In genomic region chr7:46793871-46794270, GRCm38 (mm10) we compare ENCODE assay signal across 28 mouse cellular contexts. TPM values are rescaled to one million over a fixed set of nuclear protein-coding genes. Genes with fewer than 3 reads are reported as not detected.
A peak's percentile ranks its signal among the peaks of the same experiment; 100 is the strongest.
DNase-seq lines count a peak whose midpoint lies in the region; ATAC-seq and TF ChIP-seq lines count a peak whose summit lies in the region.
"Had no signal": no experiment of that assay in that cellular context is flagged by ENCODE, and none has a peak within 500 bp of the region (broad histone marks: within the 10 kb centered on the region; RNA-seq: fewer than 3 reads in every experiment).

No protein-coding gene starts in this region.

- 39% methylated on average over 4 of the region's 4 CpGs for WGBS in kidney, adult 2 months

- peaks cover 6% of the 10 kb centered on the region; the same call in 1 of the 2 replicates for H3K4me1 ChIP-seq in kidney, adult 2 months (ENCODE audit: control insufficient read depth, insufficient read depth, low read length)
- peaks cover 2% of the 10 kb centered on the region; the same call in 1 of the 2 replicates for H3K4me1 ChIP-seq in testis, adult 2 months (ENCODE audit: control insufficient read depth, insufficient read depth, low read length)

- no peak for TF ChIP-seq CTCF in kidney, adult 2 months (conservative IDR thresholded peaks at IDR 0.05; ENCODE audit: insufficient read depth, insufficient read length, low read depth, low read length)
- no peak for TF ChIP-seq CTCF in testis, adult 2 months (IDR thresholded peaks at IDR 0.05; ENCODE audit: control insufficient read depth, insufficient read depth, insufficient replicate concordance, low read depth, low read length)

- H3K27ac ChIP-seq in kidney, adult 2 months (ENCODE audit: insufficient read depth, low read depth, low read length): 0 out of 2 replicates have a peak overlapping the region, but pooled peaks have one; percentile 27
- no peak overlapping the region for H3K27ac ChIP-seq in testis, adult 2 months (ENCODE audit: control insufficient read depth, insufficient read depth, low read depth, low read length)
- H3K27ac ChIP-seq: forebrain, embryonic 13.5 days; hindbrain, embryonic 14.5 days; limb, embryonic 13.5 days had no signal

- DNase-seq in kidney, adult 2 months: peak; percentile 77
- DNase-seq in kidney, postnatal 4 days: no peak
- no peak for DNase-seq in testis, postnatal 10 days (ENCODE audit: low spot score)
- peak; percentile 13 to 56 for DNase-seq in kidney, postnatal 25 days
- DNase-seq in yolk sac, embryonic 10.5 days (ENCODE audit: low spot score): peak; percentile 58
- DNase-seq in right cerebral cortex, adult 18-20 months: no peak
- DNase-seq: adrenal gland, postnatal 14 days; cerebellum, adult 9-11 months; heart, postnatal 10 days; layer of hippocampus, postnatal 36 days; lung, embryonic 14.5 days; lung, postnatal 36 days; thymus, adult 2 months had no signal

- no peak for TF ChIP-seq POLR2A in kidney, adult 2 months (IDR thresholded peaks at IDR 0.05; ENCODE audit: low read depth, low read length)
- TF ChIP-seq POLR2A in testis, adult 2 months (IDR thresholded peaks at IDR 0.05; ENCODE audit: control insufficient read depth, low read depth, low read length): no peak

- H3K27me3 ChIP-seq in kidney, adult 2 months (replicated peaks; ENCODE audit: control insufficient read depth, insufficient read depth, low read length): no peaks in the 10 kb centered on the region
- H3K27me3 ChIP-seq in testis, adult 2 months (ENCODE audit: control insufficient read depth, insufficient read depth, low read length): no peaks in the 10 kb centered on the region
- H3K27me3 ChIP-seq: CH12.LX; forebrain, embryonic 13.5 days; limb, embryonic 13.5 days had no signal

- ATAC-seq in granulocyte monocyte progenitor cell, adult 5-6 weeks (replicated peaks; ENCODE audit: poor library complexity, severe bottlenecking): no peak
- ATAC-seq: forebrain, embryonic 13.5 days had no signal

- peaks cover 3% of the 10 kb centered on the region; the same call in 1 of the 2 replicates for H3K36me3 ChIP-seq in kidney, adult 2 months (ENCODE audit: control insufficient read depth, insufficient read depth, low read length)
- no peaks in the 10 kb centered on the region for H3K36me3 ChIP-seq in testis, adult 2 months (ENCODE audit: control insufficient read depth, insufficient read depth, low read length)

- peak overlapping the region; percentile 6; the same call in 1 of the 2 replicates for H3K4me3 ChIP-seq in kidney, adult 2 months (ENCODE audit: insufficient read depth, low read depth, low read length)
- H3K4me3 ChIP-seq in testis, adult 2 months (ENCODE audit: control insufficient read depth, low read depth, low read length): peak overlapping the region; percentile 33; the same call in 1 of the 2 replicates

RNA-seq across cellular contexts. Expression of gene Hps5, which starts 2.0 kb away (rescaled TPM):
- polyA plus RNA-seq in kidney, adult 2 months (2012; rRNA removed): 31.0 and 41.7 TPM in 2 replicates
- 13.1 and 16.5 TPM in 2 replicates for polyA plus RNA-seq in testis, adult 2 months (2012; rRNA removed)
- total RNA-seq in granulocyte monocyte progenitor cell, adult 5-6 weeks (2014; fragmentation: Nextera tagmentation): 17.0 and 32.8 TPM in 2 replicates
- total RNA-seq in granulocyte monocyte progenitor cell, adult 5-6 weeks (2017): 19.1 and 27.6 TPM in 2 replicates

RNA-seq across cellular contexts. Expression of gene Gtf2h1, which starts 2.0 kb away (rescaled TPM):
- polyA plus RNA-seq in kidney, adult 2 months (2012; rRNA removed): 9.8 and 11.6 TPM in 2 replicates
- polyA plus RNA-seq in testis, adult 2 months (2012; rRNA removed): 32.3 and 32.7 TPM in 2 replicates
- 30.3 and 46.6 TPM in 2 replicates for total RNA-seq in granulocyte monocyte progenitor cell, adult 5-6 weeks (2014; fragmentation: Nextera tagmentation)
- 67.0 and 83.9 TPM in 2 replicates for total RNA-seq in granulocyte monocyte progenitor cell, adult 5-6 weeks (2017)

RNA-seq across cellular contexts. Expression of gene Saa2, which starts 42.3 kb away (rescaled TPM):
- polyA plus RNA-seq in kidney, adult 2 months (2012; rRNA removed): not detected in 2 replicates
- polyA plus RNA-seq in testis, adult 2 months (2012; rRNA removed): not detected in 2 replicates
- not detected in 2 replicates for total RNA-seq in granulocyte monocyte progenitor cell, adult 5-6 weeks (2014; fragmentation: Nextera tagmentation)
- not detected in 2 replicates for total RNA-seq in granulocyte monocyte progenitor cell, adult 5-6 weeks (2017)
- total RNA-seq: CH12.LX; gastrocnemius, postnatal 4 days; heart, postnatal 10 days; layer of hippocampus, postnatal 36 days; left cerebral cortex, postnatal 14 days; megakaryocyte-erythroid progenitor cell, adult 5-6 weeks; MEL; midbrain, postnatal 0 days had no signal
- polyA plus RNA-seq: brain, embryonic 14.5 days; cortical plate, adult 2 months; forebrain, embryonic 13.5 days; hindbrain, embryonic 14.5 days; lung, embryonic 14.5 days; midbrain, postnatal 0 days; spleen, adult 2 months; stomach, embryonic 14.5 days had no signal

RNA-seq across cellular contexts. Expression of gene Ldha, which starts 47.4 kb away (rescaled TPM):
- polyA plus RNA-seq in kidney, adult 2 months (2012; rRNA removed): 665 and 667 TPM in 2 replicates
- polyA plus RNA-seq in testis, adult 2 months (2012; rRNA removed): 979 and 1,018 TPM in 2 replicates
- 641 and 708 TPM in 2 replicates for total RNA-seq in granulocyte monocyte progenitor cell, adult 5-6 weeks (2014; fragmentation: Nextera tagmentation)
- 507 and 538 TPM in 2 replicates for total RNA-seq in granulocyte monocyte progenitor cell, adult 5-6 weeks (2017)

RNA-seq across cellular contexts. Expression of gene Saa1, which starts 51.1 kb away (rescaled TPM):
- polyA plus RNA-seq in kidney, adult 2 months (2012; rRNA removed): not detected in 2 replicates
- 1.2 and 1.8 TPM in 2 replicates for polyA plus RNA-seq in testis, adult 2 months (2012; rRNA removed)
- not detected in 2 replicates for total RNA-seq in granulocyte monocyte progenitor cell, adult 5-6 weeks (2014; fragmentation: Nextera tagmentation)
- not detected in 2 replicates for total RNA-seq in granulocyte monocyte progenitor cell, adult 5-6 weeks (2017)
- total RNA-seq: CH12.LX; gastrocnemius, postnatal 4 days; heart, postnatal 10 days; layer of hippocampus, postnatal 36 days; left cerebral cortex, postnatal 14 days; megakaryocyte-erythroid progenitor cell, adult 5-6 weeks; MEL; midbrain, postnatal 0 days had no signal
- polyA plus RNA-seq: cortical plate, adult 2 months; forebrain, embryonic 13.5 days; hindbrain, embryonic 14.5 days; lung, embryonic 14.5 days; spleen, adult 2 months had no signal

Comparison
In these comparisons a context has a peak if more than half of its experiments do, and no peak if none do; other contexts are left out.
1. DNase-seq: peak in kidney, adult 2 months (single experiment), kidney, postnatal 25 days (2 of 2) and yolk sac, embryonic 10.5 days (single experiment); none in kidney, postnatal 4 days (0 of 2), testis, postnatal 10 days (single experiment) and right cerebral cortex, adult 18-20 months (single experiment).